25 mouse cellular contexts compared by ENCODE assay signal in the genomic region with DNA sequence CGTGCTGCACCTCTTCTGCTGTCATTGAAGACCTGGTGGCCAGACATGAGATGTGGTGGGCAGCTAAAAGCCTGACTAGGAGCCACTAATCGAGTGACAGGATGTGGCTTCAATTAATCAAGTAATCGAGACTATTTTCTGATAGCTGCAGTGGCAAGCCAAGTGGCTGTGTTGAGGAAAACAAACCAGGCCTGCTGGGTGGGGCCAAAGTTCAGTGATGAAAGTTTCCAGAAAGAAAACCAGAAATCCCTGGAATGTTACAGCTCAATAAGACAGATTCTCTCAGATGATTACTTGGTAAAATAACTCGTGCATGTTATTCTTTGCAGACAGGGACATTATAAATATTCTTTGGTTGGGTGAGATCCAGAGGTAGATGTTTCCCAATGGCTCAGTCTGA.
"Had no signal": no experiment of that assay in that cellular context is flagged by ENCODE, and none has a peak within 500 bp of the region (broad histone marks: within the 10 kb centered on the region; RNA-seq: fewer than 3 reads in every experiment).

No protein-coding gene starts in this region.

- H3K4me2 ChIP-seq: heart, embryonic 13.5 days; heart, embryonic 15.5 days; hindbrain, embryonic 13.5 days; hindbrain, embryonic 15.5 days; limb, embryonic 12.5 days; liver, embryonic 11.5 days; liver, embryonic 13.5 days; liver, embryonic 15.5 days had no signal

- H3K36me3 ChIP-seq: heart, embryonic 15.5 days; hindbrain, embryonic 15.5 days; limb, embryonic 12.5 days; liver, embryonic 13.5 days; liver, embryonic 15.5 days had no signal

- ATAC-seq: hindbrain, postnatal 0 days; intestine, embryonic 16.5 days; liver, postnatal 0 days had no signal

- H3K27ac ChIP-seq: gastrocnemius, adult 2 months; heart, adult 2 months; heart, embryonic 13.5 days; heart, embryonic 15.5 days; hindbrain, embryonic 13.5 days; hindbrain, embryonic 15.5 days; hindbrain, postnatal 0 days; kidney, postnatal 0 days; left cerebral cortex, adult 2 months; limb, embryonic 10.5 days; limb, embryonic 12.5 days; liver, embryonic 13.5 days; liver, embryonic 15.5 days had no signal

- H3K27me3 ChIP-seq: heart, embryonic 13.5 days; heart, embryonic 15.5 days; hindbrain, embryonic 13.5 days; hindbrain, embryonic 15.5 days; limb, embryonic 12.5 days; liver, embryonic 13.5 days; liver, embryonic 15.5 days had no signal

- H3K4me3 ChIP-seq: gastrocnemius, adult 2 months; heart, adult 2 months; heart, embryonic 13.5 days; heart, embryonic 15.5 days; hindbrain, embryonic 13.5 days; hindbrain, embryonic 15.5 days; left cerebral cortex, adult 2 months; limb, embryonic 10.5 days; limb, embryonic 12.5 days; liver, embryonic 13.5 days; liver, embryonic 15.5 days had no signal

- H3K9ac ChIP-seq: heart, embryonic 13.5 days; heart, embryonic 15.5 days; hindbrain, embryonic 13.5 days; hindbrain, embryonic 15.5 days; limb, embryonic 12.5 days; liver, embryonic 13.5 days; liver, embryonic 15.5 days; liver, postnatal 0 days had no signal

- DNase-seq: gastrocnemius, adult 2 months; gastrocnemius, postnatal 10 days; gastrocnemius, postnatal 36 days; heart, adult 2 months; heart, postnatal 14 days; heart, postnatal 36 days; kidney, adult 11 months; kidney, adult 8-10 months; kidney, postnatal 14 days; layer of hippocampus, adult 9-11 months; liver; liver, embryonic 13.5 days; liver, postnatal 0 days had no signal

- H3K4me1 ChIP-seq: heart, embryonic 13.5 days; heart, embryonic 15.5 days; hindbrain, embryonic 13.5 days; hindbrain, embryonic 15.5 days; limb, embryonic 10.5 days; limb, embryonic 12.5 days; liver, embryonic 13.5 days; liver, embryonic 15.5 days had no signal
